Mouse (Mus musculus) telencephalon, adult 2 months (tissue): Measurements from ENCODE around the gene Actrt1.

Experiments used
- DNase-seq: peaks from one replicate; pipeline ENCODE4 v3.0.0-alpha.2; 2011; ENCODE audit warnings: low read depth, low spot score

The Actrt1 gene

DNA sequence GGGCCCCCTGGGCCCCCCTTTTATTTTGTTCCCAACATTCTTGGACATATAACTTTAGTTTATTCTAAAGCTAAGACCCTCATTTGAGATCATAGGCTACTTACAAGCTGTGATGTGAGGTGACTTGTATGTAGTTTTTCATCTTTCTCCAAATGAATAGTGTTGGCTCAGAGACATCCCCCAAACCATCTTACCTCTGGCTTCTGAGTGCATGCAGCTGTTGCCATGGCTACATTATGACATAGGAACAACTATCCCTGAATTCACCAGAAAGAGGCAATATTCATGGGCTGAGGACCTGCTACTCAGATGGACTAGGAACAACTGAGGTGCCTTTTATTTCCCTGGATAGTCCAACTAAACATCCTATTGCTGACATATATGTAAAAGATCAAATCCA, at the start of gene Actrt1:
Gene Actrt1, plus strand, starts transcription at position 301 of the 400 bp plus-strand sequence.
- no peak for DNase-seq

DNA sequence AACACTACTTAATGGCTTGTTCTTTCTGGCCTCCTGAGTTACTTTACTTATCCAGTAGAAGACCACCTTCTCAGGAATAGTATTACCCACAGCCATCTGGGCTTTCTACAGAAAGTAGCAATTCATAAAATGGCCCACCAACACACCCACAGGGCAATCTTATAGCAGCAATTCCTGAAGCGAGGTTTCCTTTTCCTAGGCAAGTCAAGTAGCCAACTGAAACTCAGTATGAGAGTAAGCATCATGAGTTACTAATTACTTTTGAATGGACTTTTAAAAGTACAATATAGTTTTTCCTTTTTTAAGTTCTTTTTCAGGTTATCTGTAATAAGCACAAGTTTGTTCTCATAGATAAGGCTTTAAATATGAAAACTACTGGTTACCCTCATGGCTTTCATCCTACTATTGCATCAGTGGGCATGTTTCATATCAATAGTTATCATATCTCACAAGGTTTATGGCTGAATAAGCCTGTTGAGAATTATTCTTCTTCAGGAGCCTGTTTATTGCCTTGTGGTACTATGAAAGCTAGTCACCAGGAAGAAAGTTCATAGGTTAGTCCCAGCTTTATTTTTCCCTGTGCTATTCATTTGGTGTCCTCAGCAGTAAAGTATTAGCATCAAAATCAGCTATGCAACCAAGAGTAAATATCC, 2.8 kb downstream of the Actrt1 start:
- no peak for DNase-seq
